Mouse (Mus musculus): Measurements from ENCODE around the gene Eda2r. TPM values are rescaled to one million over a fixed set of nuclear protein-coding genes. Genes with fewer than 3 reads are reported as not detected.

The Eda2r gene
- 0.61 TPM for polyA plus RNA-seq (2014; fragmentation: Illumina TruSeq; extraction: RNeasy Lipid Tissue Mini Kit (QIAGEN cat#74804); ENCODE audit: low read depth, low replicate concordance)

GRCm38 (mm10) chrX:97377065-97377421, at the start of gene Eda2r:
Eda2r (minus strand) TSS chrX:97377216.

All from liver, adult 10 weeks (tissue).